Mouse (Mus musculus) heart, embryonic 11.5 days (tissue): ENCODE measurements around the gene Defb21. TPM values are rescaled to one million over a fixed set of nuclear protein-coding genes. Genes with fewer than 3 reads are reported as not detected.

Experiments used
- ATAC-seq: fragments of 200-750 bp; cut with Nextera tagmentation; replicated peaks from 2 replicates; pipeline ENCODE4 v1.8.0; 2017; ENCODE audit warnings: moderate library complexity; ENCODE audit not compliant: insufficient number of reproducible peaks, low FRiP score, low TSS enrichment
- H3K27ac ChIP-seq: fragments of 300-500 bp; sonication (generic); 2 replicates; pipeline ENCODE4 v1.5.1; 2014; ENCODE audit warnings: mild to moderate bottlenecking, low read depth, low read length
- H3K27me3 ChIP-seq: fragments of 300-500 bp; sonication (generic); 2 replicates; pipeline ENCODE4 v1.6.1; 2014; ENCODE audit warnings: mild to moderate bottlenecking, low read length, mixed read lengths; ENCODE audit not compliant: control insufficient read depth, insufficient read depth
- H3K36me3 ChIP-seq: fragments of 300-500 bp; sonication (generic); 2 replicates; pipeline ENCODE4 v1.6.1; 2014; ENCODE audit warnings: mild to moderate bottlenecking, low read length, moderate library complexity, mixed read lengths; ENCODE audit not compliant: control insufficient read depth, insufficient read depth
- H3K4me1 ChIP-seq: fragments of 300-500 bp; sonication (generic); 2 replicates; pipeline ENCODE4 v1.6.1; 2014; ENCODE audit warnings: low read length; ENCODE audit not compliant: control insufficient read depth, insufficient read depth
- H3K4me2 ChIP-seq: fragments of 300-500 bp; sonication (generic); 2 replicates; pipeline ENCODE4 v1.6.1; 2014; ENCODE audit warnings: mild to moderate bottlenecking, moderate library complexity
- H3K4me3 ChIP-seq: fragments of 300-500 bp; sonication (generic); 2 replicates; pipeline ENCODE4 v1.5.1; 2014; ENCODE audit warnings: low read depth, low read length
- H3K9ac ChIP-seq: fragments of 300-500 bp; sonication (generic); 2 replicates; pipeline ENCODE4 v1.6.1; 2014; ENCODE audit warnings: mild to moderate bottlenecking, low read depth, low read length, moderate library complexity
- H3K9me3 ChIP-seq: fragments of 300-500 bp; sonication (generic); replicated peaks from 2 replicates; pipeline ENCODE4 v1.6.1; 2016; ENCODE audit warnings: low read length; ENCODE audit not compliant: control insufficient read depth
- WGBS: fragments of 180-500 bp; shearing (Covaris S2); extraction: QIAGEN DNeasy Blood & Tissue Kit; methylation state at CpG from one replicate; pipeline ENCODE4 v1.1.7; 2014; ENCODE audit not compliant: insufficient replicate concordance; 5-methylcytosine and 5-hydroxymethylcytosine counted together
- polyA plus RNA-seq: library from polyadenylated mRNA; unstranded; fragments of >200 nt; fragmentation: Nextera tagmentation; extraction: Ambion mirVana; gene quantifications from 2 replicates; pipeline ENCODE4 v1.2.1, GENCODE M21; 2014

Gene Defb21
- polyA plus RNA-seq, 1 experiment from 2014 or later: not detected

DNA sequence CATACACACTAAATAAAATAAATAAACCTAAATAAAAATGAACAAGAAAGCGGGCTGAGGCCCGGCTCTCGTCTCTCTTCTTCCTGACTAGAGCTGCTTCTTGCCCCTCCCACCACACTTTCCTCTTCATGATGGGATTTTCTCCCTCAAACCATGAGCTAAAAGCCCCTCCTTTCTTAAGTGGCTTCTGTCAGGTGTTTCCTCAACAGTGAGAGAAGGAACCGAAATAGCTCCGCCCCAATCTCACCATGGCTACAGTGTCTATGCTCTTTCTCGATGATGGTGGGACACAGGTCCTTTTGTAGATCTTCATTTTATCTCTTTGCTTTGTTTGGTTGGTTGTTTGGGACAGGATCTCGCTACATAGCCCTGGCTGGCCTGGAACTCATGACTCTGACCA, 15.9 kb upstream of the Defb21 start:
- H3K9me3 ChIP-seq: no peaks in the 10 kb centered on the region
- no peaks in the 10 kb centered on the region for H3K36me3 ChIP-seq
- no peak for ATAC-seq
- H3K4me2 ChIP-seq: no peak overlapping the region
- WGBS: 86% methylated on average over 7 of the region's 7 CpGs
- H3K4me3 ChIP-seq: no peak overlapping the region
- H3K27ac ChIP-seq: no peak overlapping the region
- no peak overlapping the region for H3K9ac ChIP-seq
- H3K27me3 ChIP-seq: no peaks in the 10 kb centered on the region
- no peaks in the 10 kb centered on the region for H3K4me1 ChIP-seq

DNA sequence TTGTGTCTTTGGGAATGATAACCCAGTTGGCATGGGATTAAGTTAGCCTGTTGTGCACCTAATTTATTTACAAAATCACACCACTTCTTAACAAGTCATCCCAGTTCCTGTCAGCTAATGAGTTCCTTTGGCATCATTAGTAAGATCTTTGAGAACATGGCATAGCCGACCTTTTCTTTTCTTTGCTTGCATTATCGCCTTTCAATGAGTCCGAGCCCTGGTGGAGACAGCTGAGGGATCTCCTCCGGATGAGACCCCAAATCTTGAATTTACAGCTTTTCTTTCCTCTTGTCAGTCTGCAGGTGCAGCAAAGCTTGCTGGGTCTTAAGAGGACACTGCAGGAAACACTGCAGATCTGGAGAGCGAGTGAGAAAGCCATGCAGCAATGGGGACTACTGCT, 3.5 kb upstream of the Defb21 start, which contains the start of gene Gm17416:
TSS of gene Gm17416 (plus strand) at position 301 of the 400 bp plus-strand sequence.
- WGBS: 84% methylated on average over 5 of the region's 5 CpGs
- no peaks in the 10 kb centered on the region for H3K4me1 ChIP-seq
- ATAC-seq: no peak
- H3K27ac ChIP-seq: no peak within 1 kb of the TSS
- H3K4me3 ChIP-seq: no peak within 1 kb of the TSS
- no peak within 1 kb of the TSS for H3K4me2 ChIP-seq
- H3K9me3 ChIP-seq: no peaks in the 10 kb centered on the region
- no peaks in the 10 kb centered on the region for H3K36me3 ChIP-seq
- no peaks in the 10 kb centered on the region for H3K27me3 ChIP-seq
- H3K9ac ChIP-seq: no peak within 1 kb of the TSS

GRCm38 (mm10) chr2:152569881-152570280, 2.7 kb upstream of the Defb21 start:
- Histone ChIP-seq H3K4me1 (no peaks in the 10 kb centered on the region), H3K4me3 (no peak overlapping the region), H3K9me3 (no peaks in the 10 kb centered on the region), H3K4me2 (no peak overlapping the region), H3K27ac (no peak overlapping the region), H3K9ac (no peak overlapping the region), H3K36me3 (no peaks in the 10 kb centered on the region), H3K27me3 (no peaks in the 10 kb centered on the region)
- ATAC-seq: no peak
- WGBS: 73% methylated on average over 4 of the region's 4 CpGs

DNA sequence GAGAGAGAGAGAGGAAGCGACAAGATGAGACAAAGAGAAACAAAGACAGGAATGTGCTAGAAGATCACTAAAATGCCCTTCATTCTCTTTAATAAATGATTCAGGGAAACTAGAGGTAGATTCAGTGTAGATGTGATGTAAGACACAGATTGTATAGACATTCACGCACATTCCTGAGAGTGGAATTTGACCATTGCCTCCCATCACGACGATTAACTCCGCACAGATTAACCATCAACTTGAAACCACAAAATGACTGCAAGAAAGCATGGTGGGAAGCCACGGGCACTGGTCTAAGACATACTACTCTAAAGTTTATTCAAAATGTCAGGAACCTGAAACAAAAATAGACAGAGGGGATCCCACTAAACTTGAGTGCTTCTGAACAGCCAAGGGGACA, 2.2 kb upstream of the Defb21 start:
- H3K27ac ChIP-seq: no peak overlapping the region
- no peak for ATAC-seq
- H3K36me3 ChIP-seq: no peaks in the 10 kb centered on the region
- no peak overlapping the region for H3K9ac ChIP-seq
- no peaks in the 10 kb centered on the region for H3K4me1 ChIP-seq
- H3K4me3 ChIP-seq: no peak overlapping the region
- H3K4me2 ChIP-seq: no peak overlapping the region
- no peaks in the 10 kb centered on the region for H3K9me3 ChIP-seq
- WGBS: 72% methylated on average over 6 of the region's 6 CpGs
- no peaks in the 10 kb centered on the region for H3K27me3 ChIP-seq

DNA sequence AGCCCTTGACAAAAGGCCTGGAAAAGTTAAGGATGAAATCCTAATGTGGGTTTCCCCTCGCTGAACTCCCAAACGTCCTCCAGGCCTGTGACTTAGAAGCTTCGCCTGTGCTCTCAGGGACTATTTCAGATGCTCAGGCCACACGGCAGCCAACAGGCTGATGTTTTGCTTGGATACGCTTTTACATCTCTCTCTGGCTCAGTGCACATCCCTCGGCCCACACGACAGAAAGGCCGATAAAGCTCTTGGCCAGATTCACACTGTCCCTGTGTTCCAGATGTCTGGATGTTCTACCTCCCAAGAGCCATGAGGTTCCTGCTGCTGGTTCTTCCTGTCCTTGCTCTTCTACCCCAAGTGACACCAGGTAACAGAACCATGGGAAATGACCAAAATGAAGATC, 940 bp downstream of the Defb21 start:
- H3K27me3 ChIP-seq: no peaks in the 10 kb centered on the region
- no peak overlapping the region for H3K4me3 ChIP-seq
- H3K27ac ChIP-seq: no peak overlapping the region
- 84% methylated on average over 8 of the region's 8 CpGs for WGBS
- no peak for ATAC-seq
- H3K4me1 ChIP-seq: no peaks in the 10 kb centered on the region
- no peaks in the 10 kb centered on the region for H3K36me3 ChIP-seq
- H3K9ac ChIP-seq: no peak overlapping the region
- no peak overlapping the region for H3K4me2 ChIP-seq
- H3K9me3 ChIP-seq: no peaks in the 10 kb centered on the region

DNA sequence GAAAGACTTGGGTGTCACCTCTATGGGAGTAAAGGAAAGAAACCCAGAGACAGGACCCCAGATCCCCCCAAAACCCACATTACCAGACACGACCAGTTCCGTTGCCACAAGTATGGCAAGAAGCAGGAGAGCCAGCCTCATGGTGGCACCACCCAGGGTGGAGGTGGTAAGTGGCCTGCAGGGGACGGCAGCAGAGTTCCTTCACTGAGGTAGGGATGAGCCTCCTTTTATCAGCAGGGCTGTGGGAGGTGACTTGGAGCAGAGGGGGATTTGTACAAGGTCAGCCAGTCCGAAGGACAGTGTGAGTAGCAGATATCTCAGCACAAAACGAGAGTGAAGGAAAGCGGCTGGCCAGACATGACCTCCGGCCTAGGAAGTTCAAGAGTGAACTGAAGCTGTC, 7.6 kb downstream of the Defb21 start, which contains the start of gene Defb19:
TSS of gene Defb19 (minus strand) at position 206 of the 400 bp plus-strand sequence.
- WGBS: 49% methylated on average over 7 of the region's 7 CpGs
- H3K27me3 ChIP-seq: no peaks in the 10 kb centered on the region
- H3K4me2 ChIP-seq: no peak within 1 kb of the TSS
- no peak for ATAC-seq
- no peak within 1 kb of the TSS for H3K27ac ChIP-seq
- H3K4me3 ChIP-seq: no peak within 1 kb of the TSS
- H3K36me3 ChIP-seq: no peaks in the 10 kb centered on the region
- H3K9me3 ChIP-seq: no peaks in the 10 kb centered on the region
- no peak within 1 kb of the TSS for H3K9ac ChIP-seq
- peaks cover 6% of the 10 kb centered on the region for H3K4me1 ChIP-seq

DNA sequence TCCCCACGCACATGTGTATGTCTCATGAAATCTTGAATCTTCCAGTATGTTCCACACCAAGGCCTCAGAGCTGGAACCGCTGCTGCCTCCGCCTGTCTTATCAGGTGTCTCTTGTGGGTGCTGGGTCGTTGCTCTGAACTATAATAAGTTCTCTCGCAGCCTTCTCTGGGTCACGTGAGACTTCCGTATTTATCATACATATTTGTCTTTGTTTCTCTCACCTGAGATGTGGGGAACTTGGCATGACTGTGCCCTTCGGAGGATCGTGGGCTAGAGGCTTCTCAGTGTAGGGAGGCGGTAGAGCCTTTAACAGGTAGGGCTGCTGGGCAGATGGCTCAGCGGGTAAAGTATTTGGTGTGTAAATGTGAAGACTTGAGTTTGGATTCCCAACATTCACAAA, 8.1 kb downstream of the Defb21 start:
- no peak for ATAC-seq
- Histone ChIP-seq H3K4me1 (peaks cover 6% of the 10 kb centered on the region), H3K27me3 (no peaks in the 10 kb centered on the region), H3K4me3 (no peak overlapping the region), H3K9ac (no peak overlapping the region), H3K27ac (no peak overlapping the region), H3K9me3 (no peaks in the 10 kb centered on the region), H3K36me3 (no peaks in the 10 kb centered on the region), H3K4me2 (no peak overlapping the region)
- WGBS: 63% methylated on average over 11 of the region's 11 CpGs

GRCm38 (mm10) chr2:152586926-152587560, 14.5 kb downstream of the Defb21 start:
- 66% methylated on average over 4 of the region's 4 CpGs for WGBS
- H3K4me1 ChIP-seq: no peaks in the 10 kb centered on the region
- H3K27ac ChIP-seq: no peak overlapping the region
- no peak overlapping the region for H3K4me3 ChIP-seq
- H3K36me3 ChIP-seq: no peaks in the 10 kb centered on the region
- no peaks in the 10 kb centered on the region for H3K9me3 ChIP-seq
- ATAC-seq: no peak
- no peak overlapping the region for H3K4me2 ChIP-seq
- no peak overlapping the region for H3K9ac ChIP-seq
- H3K27me3 ChIP-seq: no peaks in the 10 kb centered on the region

- no peak overlapping the region for H3K9ac ChIP-seq
- H3K27me3 ChIP-seq: no peaks in the 10 kb centered on the region
- no peak for ATAC-seq
- H3K4me2 ChIP-seq: no peak overlapping the region
- H3K9me3 ChIP-seq: no peaks in the 10 kb centered on the region
- H3K4me3 ChIP-seq: no peak overlapping the region
- WGBS: 49% methylated on average over 2 of the region's 2 CpGs
- H3K27ac ChIP-seq: no peak overlapping the region
- H3K36me3 ChIP-seq: no peaks in the 10 kb centered on the region
- no peaks in the 10 kb centered on the region for H3K4me1 ChIP-seq
Observed at GRCm38 (mm10) chr2:152588450-152588849, 15.9 kb downstream of the Defb21 start.
